Mouse (Mus musculus) frontal cortex, postnatal 36 days (tissue): ENCODE measurements around the gene Ddx1.

ENCODE experiments used
- DNase-seq, 2 experiments: peaks; one replicate each; pipeline ENCODE4 v3.0.0; 2022; ENCODE audit warnings: low spot score in 2 of 2

The Ddx1 gene

DNA sequence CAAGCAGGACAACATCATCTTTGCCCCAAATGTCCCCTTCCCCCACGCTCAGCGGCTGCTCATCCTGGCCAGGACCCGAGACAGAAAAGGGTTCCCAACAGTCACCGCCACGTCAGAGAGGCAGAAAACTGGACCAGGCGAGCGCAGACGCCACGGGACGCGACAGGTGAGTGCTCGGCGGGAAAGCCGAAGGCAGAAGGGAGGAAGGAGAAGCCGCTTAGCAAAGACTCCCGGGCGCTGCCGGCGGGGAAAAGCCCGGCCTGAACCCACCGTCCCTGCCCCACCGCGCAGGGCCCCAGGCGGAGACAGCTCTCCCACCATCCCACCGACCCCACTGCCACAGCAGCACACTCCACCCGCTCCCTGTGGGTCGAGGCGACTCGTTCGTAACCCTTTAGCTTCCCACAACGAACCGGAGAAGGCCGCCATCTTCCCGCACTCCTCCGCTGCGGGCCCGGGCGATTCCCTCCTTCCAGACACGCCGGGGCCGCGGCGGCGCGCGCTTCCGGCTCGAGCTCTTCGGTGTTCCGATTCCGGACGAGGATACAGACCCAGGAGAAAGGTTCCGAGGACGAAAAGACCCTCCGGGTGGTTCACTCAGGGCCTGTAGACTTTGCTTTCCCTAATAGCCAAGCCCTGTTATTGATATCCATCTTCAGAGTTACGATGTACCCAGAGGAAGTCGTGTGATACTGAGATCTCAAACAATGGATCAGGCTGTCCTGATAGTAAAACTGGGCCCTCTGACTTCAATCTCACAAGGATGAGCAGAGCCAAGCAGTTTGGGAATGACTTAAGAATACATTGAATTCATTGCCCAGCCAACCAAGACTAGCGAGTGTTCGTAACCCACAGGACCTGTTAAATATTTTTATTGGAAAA, at the start of gene Ddx1:
Gene Ddx1, minus strand, starts transcription at position 523 of the 882 bp plus-strand sequence.
- DNase-seq, result peak; percentile 85 to 86

DNA sequence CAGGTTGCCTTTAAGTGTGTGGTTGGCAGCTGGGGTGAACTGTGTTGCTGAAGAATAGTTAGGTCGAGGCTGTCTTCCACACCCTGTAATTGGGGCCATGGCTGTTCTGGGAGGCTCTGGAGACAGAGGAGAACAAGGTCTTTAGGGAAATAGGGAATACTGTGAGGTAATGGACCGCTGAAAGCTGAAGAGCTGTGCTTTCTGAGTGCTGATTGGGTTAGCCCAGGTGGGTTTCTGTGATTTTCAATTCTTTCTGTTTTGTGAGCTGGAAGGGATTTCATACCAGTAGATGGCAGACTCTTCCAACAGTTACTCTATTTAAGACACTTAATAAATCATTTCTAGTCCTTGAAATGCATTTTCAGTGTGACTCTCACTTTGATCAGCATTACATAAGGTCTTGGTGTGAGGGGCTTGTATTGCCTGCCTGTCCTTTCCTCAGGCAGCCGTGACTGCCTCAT, 44.4 kb upstream of the Ddx1 start:
- peak in 1 of 2 experiments; percentile 31 for DNase-seq

DNA sequence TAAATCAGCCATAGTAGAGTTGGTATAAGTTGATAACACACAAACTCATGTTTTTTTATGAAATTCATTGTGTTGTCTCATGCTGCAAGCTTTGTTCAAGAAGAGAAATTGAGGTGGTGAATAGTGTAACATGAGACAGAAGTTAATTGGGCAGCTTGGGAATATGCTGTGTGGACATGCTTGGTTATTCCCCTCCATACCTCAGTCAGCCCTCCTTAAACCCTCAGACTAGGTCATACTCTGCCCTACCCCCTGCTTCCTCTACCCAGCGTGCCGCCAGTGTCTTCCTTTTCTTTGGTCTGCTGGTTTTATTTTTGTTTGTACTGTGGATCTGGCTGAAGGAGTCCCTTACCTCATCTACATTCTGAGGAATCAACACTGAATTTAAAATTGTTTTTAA, 42.4 kb upstream of the Ddx1 start:
- no peak for DNase-seq

DNA sequence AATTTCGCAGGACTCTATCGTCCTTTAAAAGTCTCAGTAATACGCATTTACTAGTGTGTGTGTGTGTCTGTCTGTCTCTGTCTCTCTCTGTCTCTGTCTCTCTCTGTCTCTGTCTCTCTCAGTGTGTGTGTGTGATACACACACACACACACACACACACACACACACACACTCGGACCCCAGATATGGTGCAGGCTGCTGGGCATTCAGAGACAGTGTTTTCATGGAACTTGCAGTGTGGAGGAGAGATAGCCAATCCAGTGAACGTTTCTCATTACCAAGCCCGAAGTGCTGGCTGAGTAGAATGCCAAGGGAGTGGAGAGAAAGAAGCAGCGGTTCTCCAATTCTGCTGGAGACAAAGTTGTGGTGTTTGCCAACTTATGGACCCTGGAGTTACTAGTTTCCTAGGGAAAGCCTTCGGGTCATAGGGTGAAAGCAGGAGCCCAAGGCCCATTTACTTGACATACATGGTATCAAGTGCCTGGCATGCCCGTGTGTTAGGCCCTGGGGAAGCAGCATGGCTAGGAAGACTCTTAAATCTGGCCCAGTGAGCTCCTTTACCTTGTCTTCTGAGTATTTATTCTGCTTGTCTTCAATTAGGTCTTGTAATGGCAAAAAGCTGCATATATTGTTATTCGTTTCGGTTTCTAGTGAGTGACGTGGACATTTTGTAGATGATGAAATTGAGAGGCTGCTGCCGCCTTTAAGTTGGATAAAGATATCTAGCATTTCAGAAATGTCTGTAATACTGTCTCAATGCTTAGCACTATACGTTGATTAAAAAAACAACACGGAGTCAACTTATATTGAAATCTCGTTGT, 20.8 kb upstream of the Ddx1 start:
- DNase-seq, result no peak

DNA sequence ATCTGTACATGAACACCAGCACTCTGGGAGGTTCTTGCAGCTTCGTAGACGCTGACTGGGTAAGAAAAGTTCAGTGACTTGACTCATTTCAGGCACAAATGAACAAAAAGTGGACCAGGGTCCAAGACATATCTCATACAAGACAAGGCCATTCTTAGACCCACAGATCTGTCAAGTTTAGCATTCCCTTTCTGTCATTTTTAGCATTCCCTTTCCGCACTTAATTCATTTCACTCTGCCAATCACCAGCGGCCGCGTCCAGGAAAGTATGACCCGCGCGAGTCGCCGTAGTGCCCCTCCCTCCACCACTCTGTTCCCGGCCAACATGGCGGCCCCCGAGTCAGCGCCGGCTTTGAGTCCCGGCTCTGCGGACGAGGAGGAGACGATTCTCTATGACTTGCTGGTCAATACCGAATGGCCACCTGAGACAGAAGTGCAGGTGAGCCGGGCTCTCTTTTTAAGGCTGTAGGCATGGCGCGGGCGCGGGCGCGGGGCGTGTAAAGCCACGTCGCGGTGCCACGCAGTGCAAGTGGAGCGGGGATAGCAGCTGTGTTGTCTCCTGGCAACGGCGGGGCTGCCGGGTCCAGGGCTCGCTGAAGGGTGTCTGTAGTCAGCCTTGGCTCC, 19.9 kb upstream of the Ddx1 start, which contains the start of gene Nbas:
Gene Nbas, plus strand, starts transcription at position 308 of the 624 bp plus-strand sequence.
- DNase-seq, result peak; percentile 90

DNA sequence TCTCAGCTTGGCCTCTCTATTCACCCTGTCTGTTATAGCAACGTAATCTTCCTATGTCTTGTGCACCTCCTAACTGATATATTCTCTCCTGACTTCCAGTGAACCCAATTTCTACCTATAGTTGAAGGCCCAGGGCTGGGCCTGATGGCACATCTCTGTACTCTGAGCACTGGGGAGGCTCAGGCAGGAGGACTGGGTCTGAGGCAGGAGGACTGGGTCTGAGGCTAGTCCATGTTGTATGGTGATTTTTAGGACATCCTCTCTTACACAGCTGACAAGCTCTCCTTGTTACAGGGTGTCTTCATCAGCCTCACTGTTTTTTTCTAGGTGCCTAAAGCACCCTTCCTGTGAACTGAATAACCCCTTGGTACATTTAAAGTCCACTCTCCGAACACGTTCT, 19.4 kb upstream of the Ddx1 start:
- no peak for DNase-seq

DNA sequence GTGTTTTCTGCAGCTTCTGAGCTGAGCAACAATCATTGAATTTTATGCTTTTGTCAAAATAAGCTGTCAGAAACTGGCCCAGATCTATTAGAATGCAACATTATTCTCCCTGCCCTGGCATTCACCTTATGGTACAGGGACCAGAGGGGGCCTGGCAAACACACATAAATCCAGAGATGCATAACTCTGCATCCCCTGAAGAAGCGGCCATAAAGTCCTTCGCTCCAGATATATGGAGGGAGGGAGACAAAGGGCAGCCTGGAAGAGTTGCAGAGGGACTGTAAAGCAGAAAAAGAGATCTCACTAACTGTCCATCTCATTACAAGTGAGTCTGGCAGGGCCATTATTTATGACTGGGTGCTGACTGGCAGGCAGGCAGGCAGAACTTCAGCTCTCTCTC, 6.7 kb upstream of the Ddx1 start:
- DNase-seq, result no peak

DNA sequence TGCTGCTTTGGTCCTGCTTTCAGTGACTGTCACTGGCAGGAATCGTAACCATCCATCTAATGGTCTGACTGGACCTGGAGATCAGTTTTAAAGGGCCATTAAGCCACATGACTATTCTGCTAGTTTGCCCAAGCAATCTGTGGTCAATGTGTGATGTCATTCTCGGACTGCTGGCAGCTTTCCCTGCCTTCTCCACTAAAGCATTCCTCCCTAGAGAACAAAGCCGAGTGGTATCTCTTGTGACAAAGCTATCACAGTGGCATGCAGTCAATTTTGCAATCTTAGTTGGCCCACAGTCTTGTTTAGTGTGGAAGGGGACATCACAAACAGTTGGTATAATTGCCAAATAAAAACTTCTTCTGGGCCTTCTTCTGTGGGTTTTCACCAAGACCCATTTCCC, 6.1 kb upstream of the Ddx1 start:
- no peak for DNase-seq

DNA sequence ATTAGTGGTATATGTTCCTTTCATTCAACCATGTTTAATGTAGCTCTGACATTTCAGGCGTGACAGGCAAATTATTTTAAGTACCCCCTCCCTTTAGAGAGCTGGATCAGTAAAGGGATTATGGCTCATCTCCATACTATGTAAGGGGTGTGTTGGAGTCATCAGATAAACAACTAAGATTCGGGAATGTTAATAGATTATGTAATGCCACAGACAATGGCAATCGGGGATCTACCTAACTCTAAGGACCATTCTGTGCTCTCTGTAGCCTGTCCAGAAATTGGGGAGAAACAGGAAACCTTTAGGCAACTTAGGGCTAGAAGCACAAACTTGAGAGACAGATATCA, 533 bp upstream of the Ddx1 start:
- DNase-seq, result no peak

DNA sequence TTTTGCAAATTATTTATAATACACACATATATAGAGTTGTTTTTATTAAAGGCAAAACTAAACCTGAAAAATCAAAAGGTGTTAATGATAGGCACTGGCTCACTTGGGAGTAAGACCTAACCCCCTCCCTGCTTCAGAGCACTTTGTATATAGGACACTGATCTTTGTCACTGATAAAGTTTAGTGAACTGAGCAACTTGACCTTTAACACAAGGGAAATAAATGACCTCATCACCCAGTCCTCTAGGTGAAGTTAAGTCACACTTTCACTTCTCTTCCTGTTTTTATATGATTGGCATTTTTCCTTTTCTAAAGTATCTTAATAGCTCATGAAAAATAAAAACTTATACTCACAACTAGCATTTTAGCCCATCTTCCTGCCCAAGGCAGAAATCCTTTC, 6.6 kb downstream of the Ddx1 start:
- no peak for DNase-seq

DNA sequence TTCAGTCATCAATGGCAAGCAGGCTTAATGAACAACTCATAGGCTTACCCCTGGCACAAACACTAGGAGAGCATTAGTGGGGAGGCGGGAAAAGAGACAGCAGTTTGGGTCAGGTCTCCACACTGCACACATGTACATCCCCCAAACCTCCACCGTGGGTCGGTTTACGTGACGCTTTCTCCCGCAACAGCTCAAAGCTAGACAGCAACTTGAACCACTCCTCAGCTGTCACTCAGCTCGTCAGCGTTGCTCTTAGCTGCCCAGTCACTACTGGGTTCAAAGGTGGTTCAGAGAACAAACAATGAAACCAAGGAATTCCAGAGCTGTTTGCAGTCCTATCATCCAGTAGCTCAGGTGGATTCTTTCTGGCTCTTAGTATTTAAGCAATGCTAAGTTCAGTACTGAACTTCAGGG, 30.9 kb downstream of the Ddx1 start:
- no peak for DNase-seq

DNA sequence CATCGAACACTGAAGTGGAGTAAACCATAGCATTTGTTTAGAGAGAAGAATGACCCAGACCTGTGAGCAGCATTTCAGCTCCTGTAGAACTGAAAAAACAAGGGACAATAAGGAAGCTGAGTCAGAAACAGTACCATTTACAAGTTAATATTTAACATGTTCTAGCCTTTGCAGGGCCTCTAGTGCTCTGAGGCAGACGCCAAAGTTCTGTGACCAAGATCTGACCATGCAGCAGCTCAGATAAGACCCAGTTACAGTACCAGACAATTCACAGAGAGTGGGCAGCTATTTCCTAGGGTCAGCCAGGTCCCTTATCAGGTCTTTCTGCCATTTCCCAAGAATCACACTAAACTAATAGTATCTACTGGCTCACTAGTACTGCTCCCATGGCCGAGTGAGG, 31.4 kb downstream of the Ddx1 start:
- DNase-seq, result no peak

DNA sequence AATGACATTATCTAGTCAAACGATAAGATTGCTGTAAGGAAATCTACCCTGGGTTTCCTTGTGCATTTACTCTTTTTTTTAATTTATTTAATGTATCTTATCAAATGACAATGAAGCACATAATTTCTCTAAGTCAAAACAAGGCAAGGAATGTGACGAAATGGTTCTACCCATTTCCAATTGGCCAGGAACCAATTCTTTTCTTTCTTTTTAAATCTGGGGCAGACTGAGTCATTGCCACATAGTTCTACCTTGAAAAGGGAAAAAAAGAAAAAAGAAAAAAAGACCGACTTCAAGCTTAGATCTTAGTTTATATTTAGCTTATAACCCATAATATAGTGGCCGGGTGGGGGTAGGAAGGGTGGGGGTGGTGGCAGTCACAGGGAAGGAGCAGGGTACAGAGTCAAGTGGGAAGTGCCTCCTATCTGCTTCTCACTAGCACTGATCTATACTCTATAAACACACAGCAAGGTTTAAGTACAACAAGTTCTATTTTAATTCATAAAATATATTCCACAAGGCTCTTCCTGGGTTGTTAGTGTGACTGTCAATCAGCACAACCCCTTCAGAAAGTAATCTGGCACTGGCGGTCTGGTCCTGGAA, 32.4 kb downstream of the Ddx1 start:
- no peak for DNase-seq

DNA sequence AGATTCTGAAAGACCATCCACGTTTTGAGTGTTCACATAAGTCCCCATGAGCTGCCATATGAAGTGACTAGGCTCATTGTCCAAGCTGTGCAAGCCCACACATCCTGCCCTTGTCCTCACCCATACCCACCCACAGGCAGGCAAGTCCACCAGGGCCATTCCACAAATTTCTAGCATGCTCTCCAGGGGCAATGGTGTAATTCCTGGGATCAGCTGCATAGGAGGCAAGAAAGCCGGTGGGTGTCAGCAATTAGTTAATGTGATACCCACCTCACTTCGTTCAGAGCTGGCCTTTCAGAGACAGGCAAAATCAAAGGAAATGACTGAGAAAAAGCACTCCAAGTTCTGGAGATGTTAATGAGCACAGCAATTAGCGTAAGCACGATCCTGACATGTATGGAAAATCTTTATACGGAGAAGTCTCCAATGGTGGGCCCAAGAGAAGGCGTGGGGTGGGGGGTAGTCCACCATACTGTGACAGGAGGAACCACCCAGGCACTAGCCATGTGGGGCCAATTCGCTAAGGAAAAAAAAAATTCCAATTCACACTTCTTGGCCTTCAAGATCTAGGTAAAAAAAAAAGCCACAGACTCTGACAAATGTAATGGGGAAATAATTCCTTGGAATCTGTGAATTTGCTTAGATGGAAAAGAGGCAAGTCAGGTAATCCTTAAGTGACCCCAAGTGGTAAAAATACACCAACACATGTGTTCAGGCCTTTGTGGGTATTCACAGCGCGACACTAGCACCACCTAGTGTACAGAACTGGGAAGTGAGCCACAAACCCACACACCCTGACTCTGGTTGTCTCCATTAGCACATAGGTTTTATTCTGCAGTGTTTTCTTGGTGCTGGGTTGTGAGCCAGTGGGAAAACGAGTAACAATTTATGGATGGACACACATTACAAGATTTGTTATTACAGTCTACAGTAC, 34.4 kb downstream of the Ddx1 start:
- peak; percentile 86 to 96 for DNase-seq

DNA sequence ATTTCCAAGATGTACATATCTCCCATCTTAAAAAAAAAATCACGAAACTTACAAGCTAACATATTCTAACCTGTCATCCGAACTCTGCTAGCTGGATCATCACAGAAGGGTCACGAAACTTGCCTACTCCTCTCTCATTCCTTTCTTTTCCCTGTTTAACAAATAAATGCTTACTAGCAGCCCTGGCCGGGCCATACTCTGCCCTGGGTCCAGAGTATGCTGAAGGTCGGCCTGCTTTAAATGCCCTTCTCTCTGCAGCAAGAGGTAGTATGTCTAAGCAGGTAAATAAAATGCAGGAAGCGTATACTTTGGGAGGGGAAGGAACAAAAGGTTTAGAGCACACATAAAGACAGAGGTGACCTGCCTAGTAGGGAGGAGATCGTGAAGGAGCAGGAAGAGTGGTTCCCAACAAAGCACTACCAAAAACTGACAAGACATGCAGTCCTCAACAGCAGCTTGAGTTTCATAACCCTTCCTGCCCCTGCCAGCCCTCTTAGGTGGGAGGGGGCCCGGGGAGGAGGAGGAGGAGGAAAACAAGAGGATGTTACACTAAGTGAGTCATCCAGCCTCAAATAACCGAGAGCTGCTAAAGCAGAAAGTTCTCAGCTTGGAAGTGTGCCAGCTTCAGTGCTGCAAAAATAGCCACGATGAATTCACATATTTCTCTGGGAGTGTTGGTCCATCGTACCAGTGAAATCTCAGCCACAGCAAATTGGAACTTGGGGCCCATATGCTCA, 37.1 kb downstream of the Ddx1 start:
- DNase-seq, result peak; percentile 77 to 91

DNA sequence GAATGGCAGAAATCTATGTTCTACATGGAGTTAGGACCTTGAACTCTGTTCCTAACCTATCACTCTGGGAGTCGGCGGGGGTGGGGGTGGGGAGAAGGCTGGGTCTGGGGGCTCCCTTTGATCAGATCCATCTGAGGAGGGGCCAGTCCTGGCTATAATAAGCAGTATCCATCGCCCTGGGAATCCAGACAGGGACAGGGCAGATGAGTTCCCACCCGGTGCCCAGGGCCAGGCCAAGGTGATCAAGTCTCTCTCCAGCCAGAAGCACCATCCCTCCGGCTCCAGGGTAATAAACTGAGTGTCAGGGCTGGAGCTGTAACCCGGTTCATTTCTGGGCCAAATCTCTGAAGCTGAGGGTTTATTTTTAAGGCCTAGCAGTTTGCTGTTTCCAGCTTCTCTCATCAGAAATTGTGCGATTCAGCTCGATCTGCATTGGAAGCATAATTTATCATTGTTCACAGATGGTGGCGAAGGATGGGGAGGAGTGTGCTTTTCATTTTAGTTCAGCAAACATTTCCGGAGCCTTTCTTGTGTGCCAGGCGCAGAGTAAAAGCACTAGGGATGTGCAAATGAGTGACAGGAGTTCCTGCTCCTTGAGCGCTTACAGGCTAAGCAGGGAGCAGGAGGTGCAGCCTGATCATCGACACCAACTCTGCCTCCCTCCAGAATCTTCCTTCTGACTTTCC, 39.2 kb downstream of the Ddx1 start:
- peak; percentile 48 to 82 for DNase-seq

DNA sequence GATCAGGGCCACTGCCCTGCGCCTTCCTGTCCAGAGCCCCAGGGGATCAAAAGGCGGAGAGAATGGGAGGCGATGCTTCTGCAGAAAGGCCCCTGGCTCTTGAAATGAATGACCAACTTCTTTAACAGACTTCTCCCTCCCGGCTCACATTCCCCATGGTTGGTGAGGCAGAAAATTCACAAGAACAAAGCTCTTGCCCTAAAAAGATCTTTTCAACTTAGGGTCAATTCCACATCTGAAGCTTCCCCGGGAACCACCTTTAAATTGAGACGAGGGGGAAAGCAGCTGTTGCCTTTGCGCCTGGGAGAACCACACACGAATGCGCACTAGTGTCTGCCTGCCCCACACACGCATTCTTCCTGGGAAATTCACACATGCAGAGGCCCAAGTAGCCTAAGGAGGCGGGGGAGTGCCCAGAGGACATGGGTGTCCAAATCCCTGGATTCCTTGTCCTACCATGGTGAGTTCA, 40.0 kb downstream of the Ddx1 start:
- no peak for DNase-seq

DNA sequence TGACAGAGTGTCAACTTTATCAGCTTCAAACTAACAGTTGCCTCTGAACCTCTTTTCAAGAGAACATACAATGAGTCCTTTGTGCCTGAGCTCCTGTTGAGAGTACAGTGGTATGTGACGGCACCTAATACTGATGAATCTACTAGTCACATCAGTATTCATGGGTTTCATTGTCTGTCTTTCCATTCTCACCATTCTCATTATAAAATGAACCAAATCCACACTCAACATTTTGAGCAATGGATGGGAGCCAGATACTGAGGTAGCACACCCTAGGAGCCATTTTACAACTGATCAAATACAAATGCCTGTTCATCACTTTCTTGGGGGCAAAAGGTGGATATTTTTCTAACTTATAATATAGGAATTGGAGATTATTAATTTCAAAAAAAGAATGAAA, 40.5 kb downstream of the Ddx1 start:
- no peak for DNase-seq

DNA sequence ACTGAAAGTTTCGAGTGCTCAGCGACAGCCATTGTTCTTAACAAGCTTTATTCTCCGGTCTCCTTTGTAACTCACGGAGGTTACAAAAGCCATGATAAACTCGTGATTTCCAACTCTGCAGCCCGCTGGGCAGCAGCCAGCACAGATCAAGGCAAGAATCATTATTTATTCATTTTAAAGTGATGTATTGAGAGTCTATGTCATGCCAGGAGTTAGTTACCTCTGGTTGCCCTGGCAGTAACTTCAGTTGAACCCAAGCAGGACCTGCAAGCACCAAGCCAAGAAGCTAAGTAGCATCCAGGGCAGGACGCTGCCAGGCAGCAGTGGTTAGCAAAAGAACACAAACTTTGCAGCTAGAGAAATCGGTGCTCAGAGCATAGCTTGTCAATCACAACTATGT, 41.9 kb downstream of the Ddx1 start:
- DNase-seq, result no peak
